In genomic region chr5:90332478-90332877, GRCm38 (mm10) we compare ENCODE assay signal across 24 mouse cellular contexts.
"Had no signal": no experiment of that assay in that cellular context is flagged by ENCODE, and none has a peak within 500 bp of the region (broad histone marks: within the 10 kb centered on the region; RNA-seq: fewer than 3 reads in every experiment).

No protein-coding gene starts in this region.

- H3K27ac ChIP-seq: kidney, postnatal 0 days; layer of hippocampus, adult 2 months; left cerebral cortex, adult 2 months; liver, embryonic 15.5 days; macrophage; neural tube, embryonic 12.5 days; neural tube, embryonic 15.5 days; stomach, postnatal 0 days had no signal

- H3K9me3 ChIP-seq: liver, embryonic 15.5 days; megakaryocyte, embryonic 14.5 days; neural tube, embryonic 12.5 days; neural tube, embryonic 15.5 days had no signal

- H3K4me1 ChIP-seq: neural tube, embryonic 12.5 days had no signal

- H3K4me3 ChIP-seq: layer of hippocampus, adult 2 months; left cerebral cortex, adult 2 months; liver, embryonic 15.5 days; megakaryocyte, embryonic 14.5 days; neural tube, embryonic 12.5 days; neural tube, embryonic 15.5 days had no signal

- ATAC-seq: intestine, postnatal 0 days; lung, postnatal 0 days had no signal

- H3K27me3 ChIP-seq: liver, embryonic 15.5 days; megakaryocyte, embryonic 14.5 days; neural tube, embryonic 12.5 days; neural tube, embryonic 15.5 days had no signal

- DNase-seq: kidney, adult 2 months; kidney, postnatal 25 days; layer of hippocampus, adult 9-11 months; layer of hippocampus, postnatal 36 days; lung, embryonic 14.5 days; midbrain, embryonic 14.5 days; right cerebral cortex, adult 18-20 months; right cerebral cortex, postnatal 14 days; right cerebral cortex, postnatal 4 days; thymus, adult 2 months; thymus, postnatal 14 days; thymus, postnatal 4 days had no signal

- H3K9ac ChIP-seq: liver, embryonic 15.5 days; lung, embryonic 14.5 days; neural tube, embryonic 12.5 days; neural tube, embryonic 15.5 days had no signal

- H3K36me3 ChIP-seq: liver, embryonic 15.5 days; neural tube, embryonic 12.5 days; neural tube, embryonic 15.5 days had no signal

- H3K4me2 ChIP-seq: liver, embryonic 15.5 days; lung, embryonic 14.5 days; midbrain, embryonic 11.5 days; neural tube, embryonic 12.5 days; neural tube, embryonic 15.5 days had no signal
